Mouse (Mus musculus) layer of hippocampus, postnatal 10 days (tissue): ENCODE measurements around the gene Slc17a4. TPM values are rescaled to one million over a fixed set of nuclear protein-coding genes. Genes with fewer than 3 reads are reported as not detected.

Source experiments
- DNase-seq, 2 experiments: peaks; one replicate each; pipeline ENCODE4 v3.0.0; 2021; ENCODE audit warnings: low spot score in 2 of 2
- long read RNA-seq: library from polyadenylated mRNA; stranded (forward); transcript quantifications from one replicate; pipeline ENCODE4 v2.0.0, GENCODE M21; 2023
- total RNA-seq, 2 experiments: library from RNA; stranded (reverse); gene quantifications; 2 replicates each; pipeline ENCODE4 v1.2.3; 2021

Gene Slc17a4
- not detected for total RNA-seq
- long read RNA-seq = 0 reads

GRCm38 (mm10) chr13:23914376-23915167, at the start of gene Slc17a4:
TSS of gene Slc17a4 (minus strand) at chr13:23915009.
- DNase-seq = no peak

DNA sequence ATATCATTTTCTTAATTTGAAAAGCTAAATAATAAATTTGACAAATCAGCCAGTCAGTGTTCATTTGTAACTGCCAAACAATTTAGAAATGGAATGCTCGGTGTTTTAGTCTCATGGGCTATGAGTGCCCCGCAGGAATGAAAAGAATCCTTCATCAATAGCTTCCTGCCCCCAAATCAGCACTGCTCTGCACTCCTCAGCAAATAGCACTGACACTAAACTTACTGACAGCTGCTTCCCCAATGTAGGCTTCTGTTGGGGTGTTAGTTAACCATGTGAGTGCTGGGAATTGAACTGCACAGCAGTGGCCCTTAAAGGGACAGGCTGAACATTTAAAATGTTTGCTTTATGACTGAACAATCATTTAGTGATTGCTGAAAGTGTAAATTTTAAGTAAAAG, 45.0 kb upstream of the Slc17a4 start:
- no peak for DNase-seq

DNA sequence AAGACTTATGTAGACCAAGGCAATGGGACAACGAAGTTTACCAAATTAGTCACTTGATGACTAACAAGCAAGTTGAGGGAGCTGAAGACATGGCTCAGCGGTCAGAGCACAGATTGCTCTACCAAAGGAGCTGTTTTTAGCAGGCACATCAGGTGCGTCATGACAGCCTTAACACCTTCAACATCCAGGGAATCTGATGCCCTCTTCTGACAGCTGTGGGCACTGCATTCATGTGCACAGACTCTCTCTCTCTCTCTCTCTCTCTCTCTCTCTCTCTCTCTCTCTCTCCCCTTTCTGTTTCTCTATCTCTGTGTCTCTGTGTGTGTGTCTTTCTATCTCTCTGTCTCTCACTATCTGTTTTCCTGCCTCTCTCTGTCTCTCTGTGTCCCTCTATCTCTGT, 36.1 kb upstream of the Slc17a4 start:
- DNase-seq = no peak

- peak in 1 of 2 experiments; percentile 12 for DNase-seq
These were observed 34.9 kb upstream of the Slc17a4 start for GRCm38 (mm10) chr13:23949484-23950246.

GRCm38 (mm10) chr13:23946254-23946653, 31.4 kb upstream of the Slc17a4 start:
- no peak for DNase-seq

GRCm38 (mm10) chr13:23942861-23943260, 28.1 kb upstream of the Slc17a4 start:
- no peak for DNase-seq

DNA sequence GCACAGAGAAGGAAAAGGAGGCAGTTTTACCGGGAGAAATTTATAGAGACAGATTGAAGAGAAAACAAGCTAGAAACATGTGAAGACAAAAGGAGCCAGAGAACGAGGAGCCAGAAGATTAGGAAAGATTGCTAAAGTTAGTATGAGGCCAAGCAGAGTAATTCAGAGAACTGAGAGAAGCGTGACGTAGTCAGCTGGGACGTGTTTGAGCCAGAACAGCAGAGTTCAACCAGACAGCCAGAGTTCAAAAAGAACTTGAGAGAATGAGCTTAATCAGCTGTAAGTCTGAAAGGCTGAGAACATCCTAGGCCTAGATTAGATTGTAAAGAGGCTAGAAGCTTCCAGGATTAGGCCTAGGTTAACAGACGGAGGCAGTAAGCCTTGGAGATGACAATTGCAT, 25.5 kb upstream of the Slc17a4 start:
- DNase-seq = no peak

DNA sequence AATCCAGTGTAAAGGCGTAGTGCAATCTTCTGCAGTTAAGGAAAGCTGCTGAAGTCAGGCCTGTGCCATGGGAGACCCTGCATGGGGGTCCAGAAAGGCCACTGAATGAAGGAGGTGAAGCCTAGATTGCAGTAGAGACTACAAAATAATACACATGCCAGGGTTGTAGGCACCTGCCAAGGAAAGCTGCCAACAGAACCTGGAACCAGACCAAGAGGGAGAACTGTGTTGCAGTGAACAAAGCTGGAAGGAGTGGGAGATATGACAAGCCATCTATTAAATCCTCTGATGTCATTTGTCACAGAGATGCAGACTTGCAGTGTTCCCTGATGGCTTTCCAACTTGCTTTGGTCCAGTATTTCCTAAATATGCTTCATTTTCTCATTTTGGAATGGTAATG, 23.9 kb upstream of the Slc17a4 start:
- DNase-seq = peak; percentile 46 to 63

GRCm38 (mm10) chr13:23934211-23934520, 19.4 kb upstream of the Slc17a4 start, which contains the start of gene Hist1h2aa:
TSS of gene Hist1h2aa (plus strand) at chr13:23934462.
- no peak for DNase-seq

- no peak for DNase-seq
These were observed 18.8 kb upstream of the Slc17a4 start, which contains the start of gene Hist1h2ba for GRCm38 (mm10) chr13:23933421-23934210. TSS of gene Hist1h2ba (minus strand) at chr13:23934156.

GRCm38 (mm10) chr13:23930904-23931303, 16.1 kb upstream of the Slc17a4 start:
- no peak for DNase-seq

- no peak for DNase-seq
These were observed 15.7 kb upstream of the Slc17a4 start for GRCm38 (mm10) chr13:23930461-23930860.

DNA sequence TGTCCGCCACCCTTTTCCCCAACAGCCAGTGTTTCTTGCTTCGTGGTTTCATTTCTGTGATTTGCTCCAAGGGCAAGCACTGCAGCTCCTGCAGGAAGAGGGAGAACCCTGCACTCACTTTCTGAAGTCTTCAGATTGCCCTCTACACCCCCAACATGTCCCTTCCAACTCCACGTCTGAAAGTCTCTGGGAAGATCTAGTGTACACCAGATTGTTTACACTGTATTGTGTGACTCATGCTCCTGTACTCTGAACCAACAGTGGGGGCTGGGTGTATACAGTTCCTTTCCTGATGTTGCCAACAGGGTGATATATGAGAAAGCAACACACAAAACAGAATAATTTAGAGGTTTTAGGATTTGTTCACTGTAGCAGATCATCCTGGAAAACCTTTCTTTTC, 13.8 kb upstream of the Slc17a4 start:
- no peak for DNase-seq

GRCm38 (mm10) chr13:23925792-23926191, 11.0 kb upstream of the Slc17a4 start:
- DNase-seq = no peak

DNA sequence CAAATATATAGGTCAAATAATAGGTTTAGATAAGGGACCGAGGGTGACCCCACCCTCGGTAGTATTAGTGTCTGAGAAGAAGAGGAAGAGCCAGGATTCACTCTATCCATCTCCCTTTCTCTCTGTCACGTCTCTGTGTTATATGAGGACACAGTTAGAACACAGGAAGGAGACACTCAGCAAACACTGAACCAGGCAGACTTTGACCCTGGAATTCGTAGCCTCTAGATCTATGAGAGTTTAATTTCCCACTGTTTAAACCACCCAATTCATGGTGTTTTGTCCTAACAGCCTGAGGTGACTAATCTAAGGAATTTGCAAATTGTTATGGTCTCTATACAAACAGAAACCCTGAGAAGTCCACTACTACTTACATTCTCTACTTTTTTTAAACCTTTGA, 2.9 kb upstream of the Slc17a4 start:
- no peak for DNase-seq

GRCm38 (mm10) chr13:23916132-23916531, 1.3 kb upstream of the Slc17a4 start:
- DNase-seq = no peak

DNA sequence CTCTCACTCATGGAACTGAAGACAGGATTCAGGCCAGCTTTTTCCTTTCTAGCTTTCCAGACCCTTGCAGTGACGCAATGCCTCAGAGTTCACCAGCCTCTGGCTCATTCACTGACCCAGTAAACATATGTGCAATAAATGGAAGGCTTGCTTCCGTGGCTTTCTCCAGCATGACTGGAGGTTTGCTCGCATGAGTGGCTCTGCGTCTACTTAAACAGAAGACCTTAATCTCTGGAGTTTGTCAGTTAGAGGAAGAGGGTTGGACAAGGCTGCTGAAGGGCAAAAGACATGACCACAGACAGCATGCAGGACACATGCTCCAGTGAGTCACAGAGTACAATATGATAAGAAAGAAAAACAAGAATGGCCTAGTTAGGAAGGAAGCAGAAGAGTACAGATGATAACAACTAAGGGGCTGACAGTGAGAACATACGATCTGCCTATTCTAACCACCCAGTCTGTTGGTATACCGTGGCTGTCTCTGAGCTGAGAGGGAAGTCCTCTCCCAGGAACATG, 960 bp downstream of the Slc17a4 start:
- DNase-seq = no peak

DNA sequence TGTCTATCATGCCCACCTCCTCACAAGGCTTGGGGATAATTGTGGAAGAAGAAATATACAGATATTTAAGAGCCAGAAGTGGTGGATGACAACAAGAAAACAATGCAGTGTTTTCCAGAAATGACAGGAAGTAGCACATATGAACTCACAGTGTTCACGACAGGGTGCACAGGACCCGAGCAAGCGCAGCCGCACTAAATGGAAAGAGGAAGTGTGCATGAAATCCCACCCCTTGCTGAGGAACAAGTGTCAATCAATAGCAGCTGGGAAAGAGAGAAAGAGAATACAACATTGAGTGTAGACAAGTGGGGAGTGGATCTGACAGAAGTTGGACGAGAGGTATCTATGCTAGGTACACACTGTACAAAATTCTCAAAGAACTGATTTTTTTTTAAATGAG, 3.5 kb downstream of the Slc17a4 start:
- no peak for DNase-seq

GRCm38 (mm10) chr13:23910121-23910520, 4.7 kb downstream of the Slc17a4 start:
- no peak for DNase-seq

DNA sequence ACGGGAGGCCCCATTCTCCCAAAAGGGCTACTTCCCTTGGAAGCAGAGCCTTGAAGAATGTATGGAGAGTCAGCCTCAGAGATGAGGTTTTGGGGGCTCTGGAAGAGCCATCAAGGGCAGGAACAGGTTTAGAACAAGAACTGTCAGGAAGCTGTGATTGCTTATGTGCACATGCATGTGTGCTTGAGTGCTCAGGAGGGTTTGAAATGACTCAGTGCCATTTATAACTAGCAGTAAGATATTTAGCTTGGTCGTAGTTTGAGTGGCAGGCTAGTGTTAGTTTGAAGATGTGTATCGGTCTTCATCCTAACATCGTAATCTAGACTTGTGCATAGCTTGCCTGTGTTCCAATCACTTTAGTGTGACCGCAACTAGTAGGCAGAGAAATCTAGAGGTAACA, 7.9 kb downstream of the Slc17a4 start:
- DNase-seq = no peak

GRCm38 (mm10) chr13:23898242-23898641, 16.6 kb downstream of the Slc17a4 start:
- DNase-seq = no peak

DNA sequence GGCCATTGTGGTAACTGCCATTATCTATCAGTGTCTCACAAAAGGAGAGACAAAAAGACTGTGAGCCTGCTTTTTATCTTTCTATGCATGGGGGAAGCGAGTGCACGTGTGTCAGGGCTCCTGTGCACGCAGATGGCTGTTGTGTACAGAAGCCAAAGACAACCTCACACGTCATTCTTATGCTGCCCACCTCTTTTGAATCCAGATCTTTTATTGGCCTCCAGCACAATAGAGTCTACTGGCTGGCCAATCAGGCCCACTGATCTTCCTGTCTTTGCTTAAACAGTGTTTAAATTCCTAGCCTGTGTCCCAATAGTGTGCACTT, 21.6 kb downstream of the Slc17a4 start:
- no peak for DNase-seq
